Mouse (Mus musculus) CD4-positive, CD25-positive, alpha-beta regulatory T cell, adult 4 months (primary cell): ENCODE results near the gene Itpk1. TPM values are rescaled to one million over a fixed set of nuclear protein-coding genes. Genes with fewer than 3 reads are reported as not detected.

Experiments used
- ATAC-seq: one replicate; pipeline ENCODE4 v1.8.0; 2017
- polyA plus RNA-seq, 2 experiments: library from polyadenylated mRNA; unstranded; fragments of 100-300 nt; shearing (Covaris generic); gene quantifications; one replicate each; pipeline ENCODE4 v1.2.1; 2017

Itpk1 gene
- polyA plus RNA-seq, 2 experiments from 2014 or later, result 16.3 to 20.8 TPM

DNA sequence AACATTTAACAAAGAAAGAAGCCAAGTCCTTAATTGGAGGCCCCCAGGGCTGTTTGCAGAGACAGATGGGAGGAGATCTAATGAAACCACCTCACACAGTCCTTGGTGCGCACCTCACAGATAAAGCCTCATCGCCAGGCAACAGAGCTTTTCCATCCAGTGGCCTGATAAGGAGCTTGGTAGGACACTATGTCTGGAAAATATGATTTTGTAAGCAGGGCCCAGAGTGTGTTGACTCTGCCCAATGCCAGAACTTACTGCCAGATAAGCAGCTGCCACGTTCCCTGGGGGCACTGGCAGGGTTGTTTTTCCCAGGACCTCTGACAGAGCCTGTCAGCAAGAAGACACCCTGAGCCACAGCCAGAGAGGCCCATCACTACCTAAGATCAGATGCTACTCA is 153.5 kb downstream of the Itpk1 start:
- no peak for ATAC-seq

DNA sequence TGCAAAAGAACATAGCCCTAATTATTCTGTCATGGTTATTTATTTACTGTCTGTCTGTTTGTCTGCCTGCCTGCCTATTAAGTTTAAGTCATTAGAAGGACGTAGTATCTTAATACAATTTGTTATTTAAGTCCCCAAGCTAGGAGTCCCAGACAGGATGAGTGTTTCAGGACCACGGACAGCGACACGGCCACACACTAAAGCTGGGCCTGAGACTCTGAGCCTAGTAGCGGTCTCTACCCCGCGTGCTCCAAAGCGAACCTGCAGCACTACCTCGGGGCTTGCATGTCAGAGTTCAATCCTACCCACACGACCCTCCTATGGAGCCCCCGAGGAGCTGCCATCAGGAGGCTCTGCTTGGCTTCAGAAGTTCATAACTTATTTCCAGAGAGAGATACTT is 154.2 kb downstream of the Itpk1 start:
- no peak for ATAC-seq

DNA sequence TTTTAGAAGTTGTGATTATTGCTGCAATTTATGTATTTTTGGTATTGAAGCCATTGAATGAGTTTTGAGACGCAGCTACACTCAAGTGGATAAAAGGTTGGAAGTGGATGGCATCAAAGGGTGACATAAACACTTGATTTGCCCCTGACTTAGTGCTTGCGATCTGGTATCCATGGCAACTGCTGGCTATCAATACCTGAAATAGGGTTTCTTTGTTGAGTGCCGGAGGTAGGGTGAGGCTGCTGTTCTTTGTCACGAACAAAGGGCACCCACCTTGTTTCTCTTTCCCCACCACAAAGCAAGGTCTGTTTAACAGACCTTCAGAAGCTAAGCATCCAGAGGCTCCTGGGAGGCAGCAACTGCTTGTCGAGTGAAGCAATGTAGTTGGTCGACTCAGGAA is 159.6 kb downstream of the Itpk1 start:
- ATAC-seq, result no peak

DNA sequence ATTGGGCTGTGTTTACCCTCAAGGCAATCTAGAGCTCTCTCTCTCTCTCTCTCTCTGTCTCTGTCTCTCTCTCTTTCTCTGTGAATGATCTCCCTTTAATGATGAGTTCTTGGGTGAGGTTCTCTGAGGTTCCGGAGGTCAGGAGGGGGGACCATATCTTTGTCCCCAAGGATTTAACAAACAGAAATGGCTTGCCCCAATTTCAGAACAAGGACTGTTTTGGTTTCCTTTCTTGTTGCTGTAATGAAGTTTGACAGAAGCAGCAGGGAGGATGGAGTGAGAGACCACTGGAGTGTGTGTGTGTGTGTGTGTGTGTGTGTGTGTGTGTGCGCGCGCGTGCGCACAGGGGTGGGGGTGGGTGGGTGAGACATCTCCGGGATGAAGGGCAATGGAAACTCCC is 163.6 kb downstream of the Itpk1 start:
- ATAC-seq, result no peak

DNA sequence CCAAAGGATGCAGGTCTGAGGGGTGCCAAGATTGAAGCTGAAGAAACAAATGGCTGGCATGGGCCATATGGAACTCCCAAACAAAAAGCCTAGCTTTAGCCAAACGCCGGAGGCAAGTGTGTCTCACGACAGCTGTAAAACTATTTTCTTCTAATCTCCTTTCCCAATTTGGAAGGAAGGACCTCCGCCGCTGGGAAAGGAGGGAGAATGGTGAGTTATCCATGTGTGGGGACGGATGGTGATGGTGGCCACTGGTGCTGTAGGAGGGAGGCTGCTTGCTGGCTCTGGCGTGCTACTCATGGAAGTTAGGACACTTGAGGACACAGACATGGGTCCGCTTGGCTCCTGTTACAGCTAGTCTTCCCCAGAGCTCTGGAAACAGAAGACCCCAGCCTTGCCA is 164.5 kb downstream of the Itpk1 start:
- no peak for ATAC-seq

DNA sequence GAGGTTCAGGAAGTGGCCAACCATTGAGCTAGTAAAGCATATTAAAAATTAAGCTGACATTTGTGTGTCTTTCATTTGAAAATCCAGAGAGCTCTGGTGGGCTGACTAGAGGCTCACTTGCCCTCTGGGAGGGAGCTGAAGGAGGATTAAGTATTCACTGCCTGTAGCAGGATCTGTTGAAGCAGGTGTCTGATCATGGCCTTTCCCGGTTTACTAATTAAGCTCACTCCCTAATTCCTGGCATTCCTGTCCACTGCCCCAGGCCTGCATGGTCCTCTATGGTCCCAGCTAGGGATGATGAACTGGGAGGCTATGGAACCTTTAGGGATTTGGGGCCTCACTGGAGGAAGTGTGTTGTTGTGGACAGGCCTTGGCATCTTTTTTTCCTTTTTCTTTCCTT is 168.9 kb downstream of the Itpk1 start:
- no peak for ATAC-seq

DNA sequence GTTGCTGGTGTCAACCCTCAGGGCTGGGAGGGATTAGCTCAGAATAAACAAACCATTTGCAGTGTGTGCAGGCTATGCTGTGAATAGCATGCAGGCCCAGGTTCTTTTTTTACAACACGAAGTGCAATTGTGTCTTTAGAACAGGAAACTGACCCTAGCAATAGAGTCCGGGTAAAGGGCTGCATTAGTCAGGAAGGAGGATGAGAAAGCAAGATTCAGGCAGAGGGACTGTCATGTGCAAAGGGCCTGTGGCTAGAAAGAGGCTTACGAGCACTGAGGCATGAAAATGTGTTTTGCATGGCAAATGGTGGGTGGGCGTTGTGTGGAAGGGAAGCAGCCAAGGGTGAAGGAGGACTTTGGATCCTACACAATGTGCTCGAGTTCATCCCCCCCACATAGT is 176.7 kb downstream of the Itpk1 start:
- no peak for ATAC-seq

DNA sequence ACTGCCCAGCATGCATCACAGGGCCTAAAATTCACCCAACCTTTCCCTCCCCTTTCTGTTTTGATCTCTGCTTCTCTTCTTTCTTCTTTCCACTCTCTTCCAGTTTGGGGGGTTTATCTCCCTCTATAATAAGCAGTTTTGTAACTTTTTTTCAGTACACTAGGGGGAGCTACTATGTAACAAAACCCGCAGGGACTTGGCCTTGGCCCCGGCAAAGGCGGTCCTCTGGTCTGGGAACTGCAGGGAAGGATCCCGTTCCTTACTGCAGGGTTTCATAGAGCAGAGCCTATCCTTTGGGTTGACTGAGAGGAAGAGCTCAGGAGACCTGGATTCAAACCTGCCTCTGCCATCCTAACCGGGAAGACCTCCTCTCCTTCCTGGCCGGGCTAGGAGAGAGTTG is 180.0 kb downstream of the Itpk1 start:
- ATAC-seq, result no peak

DNA sequence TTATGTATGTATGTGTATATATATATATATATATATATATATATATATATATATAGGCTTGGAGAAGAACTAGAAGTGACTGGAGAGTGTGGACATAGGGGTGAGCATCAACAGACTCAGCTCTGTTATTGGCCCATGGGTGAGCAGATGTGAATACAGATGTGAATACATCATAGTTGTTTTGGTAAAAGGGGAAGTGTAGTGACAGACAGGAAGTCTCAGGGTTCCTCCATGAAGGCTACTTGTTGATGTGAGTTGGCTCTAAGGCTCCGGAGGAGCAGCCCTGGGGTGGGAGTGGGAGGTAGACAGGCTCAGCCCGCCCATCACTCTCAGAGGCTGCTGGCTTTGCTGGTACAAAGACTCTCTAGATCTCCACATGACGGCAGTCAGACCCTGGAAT is 180.5 kb downstream of the Itpk1 start:
- no peak for ATAC-seq

DNA sequence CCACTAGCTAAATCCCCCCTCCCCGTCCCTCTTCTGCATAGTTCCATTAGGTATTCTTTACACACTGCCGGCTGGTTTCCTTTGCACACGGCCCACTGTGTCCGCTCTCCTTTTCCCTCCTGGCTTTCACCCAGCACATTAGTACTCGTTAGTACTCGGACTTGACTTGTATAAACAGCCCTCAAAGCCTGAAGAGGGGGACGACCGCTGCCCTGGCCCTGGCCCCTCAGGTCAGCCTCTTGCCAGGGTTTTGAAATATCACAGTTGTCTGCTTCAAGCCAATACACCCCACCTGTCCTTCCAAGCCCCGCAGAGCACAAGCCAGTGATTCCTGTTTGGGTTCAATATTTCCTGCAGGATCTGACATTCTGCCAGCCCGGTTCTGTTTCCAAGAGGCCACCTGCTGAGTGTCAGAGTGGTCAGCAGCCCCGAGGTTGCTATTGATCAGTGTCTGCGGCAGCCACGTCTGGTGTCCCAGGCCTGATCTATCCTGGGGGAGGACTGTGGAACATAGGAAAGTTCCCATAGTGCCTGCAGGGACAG is 182.9 kb downstream of the Itpk1 start:
- no peak for ATAC-seq

DNA sequence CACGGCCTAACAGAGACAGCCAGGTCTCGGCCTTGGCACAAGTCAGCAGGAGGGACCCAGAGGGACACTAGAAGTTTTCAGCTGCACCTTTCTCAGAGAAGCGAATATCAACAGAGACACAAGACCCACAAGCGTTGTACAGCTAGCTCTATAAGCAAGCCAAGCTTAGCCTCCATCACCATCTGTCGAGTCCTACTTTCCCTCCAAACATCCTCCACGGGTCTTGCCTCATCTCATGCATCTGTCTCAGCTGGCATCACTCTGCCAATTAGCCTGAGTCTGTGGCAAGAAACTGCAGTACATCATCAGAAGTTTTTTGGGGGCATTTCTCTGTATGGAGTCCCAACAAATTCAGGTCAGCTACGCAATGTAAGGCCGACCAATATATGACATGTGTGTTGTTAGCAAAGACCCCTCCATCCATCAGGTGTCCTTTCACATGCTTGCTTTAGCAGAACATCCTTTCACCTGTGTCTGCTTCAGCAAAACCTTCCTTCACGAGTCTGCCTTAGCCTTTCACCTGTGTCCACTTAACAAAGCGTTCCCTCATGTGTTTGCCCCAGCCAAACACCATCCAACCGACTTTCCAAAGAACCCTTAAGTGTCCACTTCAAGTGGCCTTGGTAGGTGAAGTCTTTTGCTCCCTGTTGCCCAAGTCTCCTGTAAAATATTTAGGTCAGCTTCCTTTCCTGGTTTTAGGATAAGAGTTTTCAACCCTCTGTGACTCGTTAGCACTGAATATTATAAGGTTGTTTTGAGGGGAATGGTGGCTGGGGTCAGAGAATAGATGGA is 184.6 kb downstream of the Itpk1 start:
- no peak for ATAC-seq

Other genes starting within 250 kb of the Itpk1 start
- gene Golga5, start 235.8 kb downstream of the Itpk1 start, polyA plus RNA-seq, result 10 to 100 TPM; 22.8 to 28.8 TPM
- gene Chga, start 150.0 kb downstream of the Itpk1 start, polyA plus RNA-seq, result not detected
- 1 to 10 TPM; 4.6 to 9.5 TPM for gene Moap1, start 38.7 kb upstream of the Itpk1 start, polyA plus RNA-seq
- 1 to 10 TPM; 9.7 TPM for gene Tmem251, start 38.8 kb upstream of the Itpk1 start, polyA plus RNA-seq
- gene Gm28051, start 52.8 kb upstream of the Itpk1 start, polyA plus RNA-seq, result not detected
- gene Gon7, start 52.9 kb upstream of the Itpk1 start, polyA plus RNA-seq, result 10 to 100 TPM; 27.3 to 32.2 TPM
- gene Ubr7, start 53.0 kb upstream of the Itpk1 start, polyA plus RNA-seq, result 10 to 100 TPM; 19.5 to 21.7 TPM
- gene Gm20604, start 53.7 kb upstream of the Itpk1 start, polyA plus RNA-seq, result 1 to 10 TPM; 6.1 to 9.5 TPM
- 10 to 100 TPM; 11.5 to 11.9 TPM for gene Btbd7, start 173.5 kb upstream of the Itpk1 start, polyA plus RNA-seq
- gene Cox8c, start 194.4 kb upstream of the Itpk1 start, polyA plus RNA-seq, result not detected
- under 1 TPM; 0.34 to 0.38 TPM for gene Unc79, start 243.9 kb upstream of the Itpk1 start, polyA plus RNA-seq